ENCODE assay signal across 12 mouse cellular contexts in the genomic region with DNA sequence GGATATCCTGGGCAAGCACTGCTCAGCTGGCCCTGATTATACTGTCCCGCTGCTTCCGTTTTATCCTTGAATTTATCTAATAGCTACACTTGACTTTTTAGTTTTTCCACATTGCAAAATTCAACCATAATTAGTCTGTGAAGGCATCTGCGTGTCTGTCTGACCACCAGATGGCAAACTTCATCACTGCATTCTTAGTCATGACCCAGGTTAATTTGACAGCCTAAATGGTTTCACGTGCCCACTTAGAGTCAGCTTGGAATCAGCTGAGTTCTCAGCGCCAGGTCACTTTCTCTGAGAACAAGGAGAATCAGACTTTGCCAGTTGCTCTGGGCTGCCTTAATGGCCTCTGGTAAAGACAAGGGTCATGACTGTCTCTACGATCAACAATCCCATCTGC.
DNase-seq lines count a peak whose midpoint lies in the region; ATAC-seq and TF ChIP-seq lines count a peak whose summit lies in the region.
"Had no signal": no experiment of that assay in that cellular context is flagged by ENCODE, and none has a peak within 500 bp of the region (broad histone marks: within the 10 kb centered on the region; RNA-seq: fewer than 3 reads in every experiment).

No protein-coding gene starts in this region.

- intact Hi-C loops in heart, adult 2 months (cut with DNase I): loop anchor here (2.0 to 10.0 kb wide), 2 partner anchors 552 to 638 kb away; no protein-coding TSS in a partner anchor
- intact Hi-C loops in heart, postnatal 25 days (cut with DNase I): loop anchor here (1.0 kb wide), 1 partner anchor 553 kb away; no protein-coding TSS in a partner anchor

- no peaks in the 10 kb centered on the region for H3K36me3 ChIP-seq in heart, adult 2 months (ENCODE audit: control insufficient read depth, insufficient read depth, low read length)
- no peaks in the 10 kb centered on the region for H3K36me3 ChIP-seq in liver, postnatal 0 days (replicated peaks; ENCODE audit: insufficient read depth, low read length)
- no peaks in the 10 kb centered on the region for H3K36me3 ChIP-seq in liver, embryonic 12.5 days
- H3K36me3 ChIP-seq: embryonic facial prominence, embryonic 12.5 days; lung, embryonic 15.5 days had no signal

- 63% methylated on average over 6 of the region's 6 CpGs for WGBS in heart, adult 2 months
- WGBS in liver, postnatal 0 days (ENCODE audit: insufficient replicate concordance): 66% methylated on average over 6 of the region's 6 CpGs
- WGBS in liver, embryonic 12.5 days (ENCODE audit: insufficient replicate concordance): 65% methylated on average over 6 of the region's 6 CpGs

- no peak for ATAC-seq in liver, postnatal 0 days
- no peak for ATAC-seq in liver, embryonic 12.5 days
- ATAC-seq: inflammation-experienced regulatory T-cells, adult 6 months had no signal

- no peak for TF ChIP-seq POLR2A in heart, adult 2 months (IDR thresholded peaks at IDR 0.05; ENCODE audit: insufficient read depth, low read depth, low read length)
- no peak for TF ChIP-seq POLR2A in brain, embryonic 14.5 days (IDR thresholded peaks at IDR 0.05; ENCODE audit: borderline replicate concordance, extremely low read depth, insufficient read depth, insufficient read length, poor library complexity, severe bottlenecking)

- no peaks in the 10 kb centered on the region for H3K4me1 ChIP-seq in heart, adult 2 months (ENCODE audit: control insufficient read depth, insufficient read depth, low read length)
- H3K4me1 ChIP-seq in liver, postnatal 0 days (ENCODE audit: insufficient read depth): no peaks in the 10 kb centered on the region
- H3K4me1 ChIP-seq in liver, embryonic 12.5 days: no peaks in the 10 kb centered on the region
- H3K4me1 ChIP-seq: lung, embryonic 15.5 days had no signal

- H3K9ac ChIP-seq in heart, adult 2 months (ENCODE audit: low read depth, low read length): no peak overlapping the region
- no peak overlapping the region for H3K9ac ChIP-seq in liver, postnatal 0 days (replicated peaks)
- no peak overlapping the region for H3K9ac ChIP-seq in liver, embryonic 12.5 days
- H3K9ac ChIP-seq: embryonic facial prominence, embryonic 12.5 days; lung, embryonic 15.5 days had no signal

- DNase-seq in heart, adult 2 months: no peak
- no peak for DNase-seq in heart, postnatal 25 days (ENCODE audit: low spot score)
- DNase-seq in liver, postnatal 0 days: no peak
- DNase-seq in brain, embryonic 14.5 days (ENCODE audit: low read depth): peak; percentile 60
- DNase-seq in lung, postnatal 25 days (ENCODE audit: low spot score): peak; percentile 44
- DNase-seq in c-Kit-positive CD71-positive TER-119-positive erythroid progenitor cells, embryonic 14.5 days (ENCODE audit: low spot score): no peak
- no peak for DNase-seq in yolk sac, embryonic 10.5 days (ENCODE audit: low spot score)
- DNase-seq: adrenal gland, postnatal 25 days had no signal

- H3K27me3 ChIP-seq in heart, adult 2 months (ENCODE audit: control insufficient read depth, insufficient read depth, low read length): no peaks in the 10 kb centered on the region
- no peaks in the 10 kb centered on the region for H3K27me3 ChIP-seq in liver, postnatal 0 days (ENCODE audit: insufficient read depth, low read length)
- H3K27me3 ChIP-seq in liver, embryonic 12.5 days (replicated peaks): no peaks in the 10 kb centered on the region
- H3K27me3 ChIP-seq: embryonic facial prominence, embryonic 12.5 days; lung, embryonic 15.5 days had no signal

- H3K79me2 ChIP-seq in heart, adult 2 months (replicated peaks; ENCODE audit: control insufficient read depth, insufficient read depth, low read length): no peaks in the 10 kb centered on the region

- TF ChIP-seq EP300 in heart, adult 2 months (IDR thresholded peaks at IDR 0.05; ENCODE audit: insufficient read depth, low read depth, low read length): no peak
- TF ChIP-seq EP300 in liver, postnatal 0 days (IDR thresholded peaks at IDR 0.05; ENCODE audit: low read depth): no peak

- no peaks in the 10 kb centered on the region for H3K9me3 ChIP-seq in liver, postnatal 0 days (ENCODE audit: low read length)
- no peaks in the 10 kb centered on the region for H3K9me3 ChIP-seq in liver, embryonic 12.5 days (replicated peaks)
- H3K9me3 ChIP-seq: embryonic facial prominence, embryonic 12.5 days; lung, embryonic 15.5 days had no signal

- no peak overlapping the region for H3K4me3 ChIP-seq in heart, adult 2 months
- no peak overlapping the region for H3K4me3 ChIP-seq in liver, postnatal 0 days (ENCODE audit: low read depth, low read length)
- H3K4me3 ChIP-seq in liver, embryonic 12.5 days: no peak overlapping the region
- H3K4me3 ChIP-seq: embryonic facial prominence, embryonic 12.5 days; lung, embryonic 15.5 days had no signal

- H3K4me2 ChIP-seq in liver, postnatal 0 days (ENCODE audit: low read depth, low read length): no peak overlapping the region
- no peak overlapping the region for H3K4me2 ChIP-seq in liver, embryonic 12.5 days
- H3K4me2 ChIP-seq: embryonic facial prominence, embryonic 12.5 days; lung, embryonic 15.5 days had no signal

- TF ChIP-seq CTCF in heart, adult 2 months (IDR thresholded peaks at IDR 0.05): peak; percentile 64
- peak; percentile 57 for TF ChIP-seq CTCF in liver, postnatal 0 days (IDR thresholded peaks at IDR 0.05; ENCODE audit: low read depth)
- peak; percentile 49; the same call in 1 of the 2 replicates for TF ChIP-seq CTCF in brain, embryonic 14.5 days (IDR thresholded peaks at IDR 0.05; ENCODE audit: borderline replicate concordance, extremely low read depth, insufficient read depth, insufficient read length)

- no peak overlapping the region for H3K27ac ChIP-seq in heart, adult 2 months
- H3K27ac ChIP-seq in liver, postnatal 0 days (ENCODE audit: low read depth): no peak overlapping the region
- no peak overlapping the region for H3K27ac ChIP-seq in liver, embryonic 12.5 days
- H3K27ac ChIP-seq: embryonic facial prominence, embryonic 12.5 days; lung, embryonic 15.5 days had no signal

Comparison
In these comparisons a context has a peak if more than half of its experiments do, and no peak if none do; other contexts are left out.
1. DNase-seq: peak in brain, embryonic 14.5 days (single experiment) and lung, postnatal 25 days (single experiment); none in heart, adult 2 months (0 of 2), heart, postnatal 25 days (single experiment), liver, postnatal 0 days (single experiment), c-Kit-positive CD71-positive TER-119-positive erythroid progenitor cells, embryonic 14.5 days (single experiment) and yolk sac, embryonic 10.5 days (single experiment).
2. Peak in every context shown above with its lines, with median percentiles within 50 percentile points of each other: CTCF ChIP-seq.